Mouse (Mus musculus) CH12.LX (cell line): ENCODE results near the gene Rtl6.

Source experiments
- CTCF ChIP-seq, 2 experiments: IDR thresholded peaks in 1 of 2; conservative IDR thresholded peaks in 1 of 2; 2 replicates each; pipeline ENCODE4 v1.5.1; 2011 to 2012; ENCODE audit warnings: low read depth in 2 of 2, low read length in 2 of 2, improper control_type of control experiment in 1 of 2, inconsistent platforms in 1 of 2, mild to moderate bottlenecking in 1 of 2, moderate library complexity in 1 of 2
- E2F4 ChIP-seq: IDR thresholded peaks from 2 replicates; pipeline ENCODE4 v1.6.1; 2011; ENCODE audit warnings: low read depth, low read length, improper control_type of control experiment; ENCODE audit not compliant: insufficient replicate concordance
- EP300 ChIP-seq: IDR thresholded peaks from 2 replicates; pipeline ENCODE4 v1.6.1; 2011; ENCODE audit warnings: low read length, improper control_type of control experiment
- JUN ChIP-seq: IDR thresholded peaks from 2 replicates; pipeline ENCODE4 v1.6.1; 2011; ENCODE audit warnings: low read depth, mild to moderate bottlenecking, low read length, improper control_type of control experiment, moderate library complexity; ENCODE audit not compliant: insufficient read depth
- MAX ChIP-seq: IDR thresholded peaks from 2 replicates; pipeline ENCODE4 v1.6.1; 2011; ENCODE audit warnings: low read length, improper control_type of control experiment
- POLR2A ChIP-seq: IDR thresholded peaks from 2 replicates; pipeline ENCODE4 v1.6.1; 2011; ENCODE audit warnings: low read depth, mild to moderate bottlenecking, improper control_type of control experiment, low read length
- SIN3A ChIP-seq: IDR thresholded peaks from 2 replicates; pipeline ENCODE4 v1.6.1; 2012; ENCODE audit warnings: low read length, improper control_type of control experiment, inconsistent platforms
- ZMIZ1 ChIP-seq: IDR thresholded peaks from 2 replicates; pipeline ENCODE4 v1.6.1; 2012; ENCODE audit warnings: low read depth, mild to moderate bottlenecking, inconsistent platforms, low read length, improper control_type of control experiment

GRCm38 (mm10) chr15:84512626-84513296 is 44.9 kb downstream of the Rtl6 start:
- TF ChIP-seq POLR2A (no peak), CTCF (conservative IDR thresholded peaks at IDR 0.05 in 1 of 2, IDR thresholded peaks at IDR 0.05 in 1 of 2; ENCODE audit: low read depth in 2 of 2, low read length in 2 of 2) (no peak), SIN3A (no peak), E2F4 (no peak), JUN (no peak), ZMIZ1 (no peak), MAX (no peak), EP300 (no peak)
